Mouse (Mus musculus): Measurements from ENCODE around the gene Snip1. TPM values are rescaled to one million over a fixed set of nuclear protein-coding genes. Genes with fewer than 3 reads are reported as not detected.

Snip1 gene
- polyA plus RNA-seq, 1 experiment from 2014 or later, result 31.2 TPM

Other genes starting within 250 kb of the Snip1 start
- 57.3 and 59.1 TPM in 2 replicates for gene Yrdc, start 216.0 kb upstream of the Snip1 start, polyA plus RNA-seq (2014; fragmentation: Nextera tagmentation; extraction: Ambion mirVana)
- gene 1110065P20Rik, start 215.5 kb upstream of the Snip1 start, polyA plus RNA-seq (2014; fragmentation: Nextera tagmentation; extraction: Ambion mirVana), result 85.1 and 110 TPM in 2 replicates
- gene Maneal, start 204.5 kb upstream of the Snip1 start, polyA plus RNA-seq (2014; fragmentation: Nextera tagmentation; extraction: Ambion mirVana), result 16.9 and 18.5 TPM in 2 replicates
- gene Epha10, start 185.8 kb upstream of the Snip1 start, polyA plus RNA-seq (2014; fragmentation: Nextera tagmentation; extraction: Ambion mirVana), result 9.6 and 10.7 TPM in 2 replicates
- 4.9 and 5.6 TPM in 2 replicates for gene 9930104L06Rik, start 129.6 kb upstream of the Snip1 start, polyA plus RNA-seq (2014; fragmentation: Nextera tagmentation; extraction: Ambion mirVana)
- 22.8 and 34.7 TPM in 2 replicates for gene Cdca8, start 127.4 kb upstream of the Snip1 start, polyA plus RNA-seq (2014; fragmentation: Nextera tagmentation; extraction: Ambion mirVana)
- gene Rspo1, start 80.2 kb upstream of the Snip1 start, polyA plus RNA-seq (2014; fragmentation: Nextera tagmentation; extraction: Ambion mirVana), result 1.7 and 3.2 TPM in 2 replicates
- 67.3 and 88.9 TPM in 2 replicates for gene Gnl2, start 50.1 kb upstream of the Snip1 start, polyA plus RNA-seq (2014; fragmentation: Nextera tagmentation; extraction: Ambion mirVana)
- 0.92 and 1.0 TPM in 2 replicates for gene Dnali1, start 969 bp upstream of the Snip1 start, polyA plus RNA-seq (2014; fragmentation: Nextera tagmentation; extraction: Ambion mirVana)
- gene Meaf6, start 18.5 kb downstream of the Snip1 start, polyA plus RNA-seq (2014; fragmentation: Nextera tagmentation; extraction: Ambion mirVana), result 171 and 183 TPM in 2 replicates
- gene Zc3h12a, start 61.2 kb downstream of the Snip1 start, polyA plus RNA-seq (2014; fragmentation: Nextera tagmentation; extraction: Ambion mirVana), result 0.22 and 0.46 TPM in 2 replicates